Mouse (Mus musculus) kidney, embryonic 16.5 days (tissue): Measurements from ENCODE around the gene Mob1b. TPM values are rescaled to one million over a fixed set of nuclear protein-coding genes. Genes with fewer than 3 reads are reported as not detected.
A peak's percentile ranks its signal among the peaks of the same experiment; 100 is the strongest.

Source experiments
- ATAC-seq: fragments of 200-750 bp; cut with Nextera tagmentation; 2 replicates; pipeline ENCODE4 v1.8.0; 2017; ENCODE audit warnings: moderate TSS enrichment; ENCODE audit not compliant: low FRiP score, low TSS enrichment
- H3K27ac ChIP-seq: fragments of 300-500 bp; sonication (generic); 2 replicates; pipeline ENCODE4 v1.5.1; 2014; ENCODE audit warnings: low read length
- H3K27me3 ChIP-seq: fragments of 300-500 bp; sonication (generic); 2 replicates; pipeline ENCODE4 v1.6.1; 2014; ENCODE audit warnings: low read length, control low read depth, mixed read lengths; ENCODE audit not compliant: insufficient read depth
- H3K36me3 ChIP-seq: fragments of 300-500 bp; sonication (generic); 2 replicates; pipeline ENCODE4 v1.6.1; 2014; ENCODE audit warnings: low read length, control low read depth, mixed read lengths; ENCODE audit not compliant: insufficient read depth
- H3K4me1 ChIP-seq: fragments of 300-500 bp; sonication (generic); 2 replicates; pipeline ENCODE4 v1.6.1; 2014; ENCODE audit warnings: low read length, control low read depth, mixed read lengths; ENCODE audit not compliant: insufficient read depth
- H3K4me2 ChIP-seq: fragments of 300-500 bp; sonication (generic); replicated peaks from 2 replicates; pipeline ENCODE4 v1.6.1; 2014; ENCODE audit warnings: low read depth, low read length
- H3K4me3 ChIP-seq: fragments of 300-500 bp; sonication (generic); 2 replicates; pipeline ENCODE4 v1.5.1; 2014; ENCODE audit warnings: mild to moderate bottlenecking, low read length
- H3K9ac ChIP-seq: fragments of 300-500 bp; sonication (generic); replicated peaks from 2 replicates; pipeline ENCODE4 v1.6.1; 2014; ENCODE audit warnings: low read length
- H3K9me3 ChIP-seq: fragments of 300-500 bp; sonication (generic); 2 replicates; pipeline ENCODE4 v1.6.1; 2016; ENCODE audit warnings: low read length, control low read depth
- WGBS: fragments of 180-500 bp; shearing (Covaris S2); extraction: QIAGEN DNeasy Blood & Tissue Kit; methylation state at CpG from one replicate; pipeline ENCODE4 v1.1.7; 2014; 5-methylcytosine and 5-hydroxymethylcytosine counted together
- polyA plus RNA-seq: library from polyadenylated mRNA; unstranded; fragments of >200 nt; fragmentation: Nextera tagmentation; extraction: Ambion mirVana; gene quantifications from 2 replicates; pipeline ENCODE4 v1.2.1, GENCODE M21; 2015

Mob1b gene
- polyA plus RNA-seq, 1 experiment from 2014 or later: 10.3 TPM

- Histone ChIP-seq H3K9me3 (no peaks in the 10 kb centered on the region), H3K4me3 (peak overlapping the region; percentile 87), H3K27me3 (no peaks in the 10 kb centered on the region), H3K4me1 (peaks cover 14% of the 10 kb centered on the region; the same call in 1 of the 2 replicates), H3K4me2 (peak overlapping the region; percentile 72), H3K27ac (no peak overlapping the region), H3K36me3 (peaks cover 3% of the 10 kb centered on the region; the same call in 1 of the 2 replicates), H3K9ac (peak overlapping the region; percentile 91; the same call in 1 of the 2 replicates)
- ATAC-seq: no peak
- WGBS: 55% methylated on average over 6 of the region's 6 CpGs
These were observed 45.5 kb downstream of the Mob1b start for GRCm38 (mm10) chr5:88766121-88766520.

GRCm38 (mm10) chr5:88766863-88767262 is 46.2 kb downstream of the Mob1b start:
- H3K9ac ChIP-seq: no peak overlapping the region
- no peak overlapping the region for H3K4me2 ChIP-seq
- H3K9me3 ChIP-seq: no peaks in the 10 kb centered on the region
- H3K27me3 ChIP-seq: no peaks in the 10 kb centered on the region
- ATAC-seq: no peak
- H3K27ac ChIP-seq: no peak overlapping the region
- H3K4me1 ChIP-seq: peaks cover 14% of the 10 kb centered on the region; the same call in 1 of the 2 replicates
- WGBS: 92% methylated on average over 5 of the region's 5 CpGs
- H3K4me3 ChIP-seq: no peak overlapping the region
- peaks cover 3% of the 10 kb centered on the region; the same call in 1 of the 2 replicates for H3K36me3 ChIP-seq

GRCm38 (mm10) chr5:88768201-88768600 is 47.5 kb downstream of the Mob1b start:
- Histone ChIP-seq H3K9ac (no peak overlapping the region), H3K36me3 (peaks cover 5% of the 10 kb centered on the region; the same call in 1 of the 2 replicates), H3K4me2 (no peak overlapping the region), H3K27me3 (no peaks in the 10 kb centered on the region), H3K4me1 (peaks cover 14% of the 10 kb centered on the region; the same call in 1 of the 2 replicates), H3K27ac (no peak overlapping the region), H3K9me3 (no peaks in the 10 kb centered on the region), H3K4me3 (no peak overlapping the region)
- no peak for ATAC-seq
- 88% methylated on average over 6 of the region's 6 CpGs for WGBS

- 77% methylated on average over 7 of the region's 7 CpGs for WGBS
- no peak overlapping the region for H3K4me2 ChIP-seq
These were observed 61.6 kb downstream of the Mob1b start for GRCm38 (mm10) chr5:88782072-88782765.

GRCm38 (mm10) chr5:88785059-88785458 is 64.4 kb downstream of the Mob1b start:
- WGBS: 85% methylated on average over 1 of the region's 1 CpGs
- no peaks in the 10 kb centered on the region for H3K4me1 ChIP-seq
- no peak overlapping the region for H3K9ac ChIP-seq
- H3K4me3 ChIP-seq: no peak overlapping the region
- no peak for ATAC-seq
- no peak overlapping the region for H3K27ac ChIP-seq
- H3K27me3 ChIP-seq: no peaks in the 10 kb centered on the region
- peaks cover 23% of the 10 kb centered on the region for H3K36me3 ChIP-seq
- H3K9me3 ChIP-seq: no peaks in the 10 kb centered on the region
- no peak overlapping the region for H3K4me2 ChIP-seq

More at GRCm38 (mm10) chr5:88782072-88782765, 61.6 kb downstream of the Mob1b start:
- no peak overlapping the region for H3K9ac ChIP-seq
- no peaks in the 10 kb centered on the region for H3K27me3 ChIP-seq
- H3K27ac ChIP-seq: no peak overlapping the region
- no peak for ATAC-seq
- no peaks in the 10 kb centered on the region for H3K4me1 ChIP-seq
- peaks cover 27% of the 10 kb centered on the region for H3K36me3 ChIP-seq
- H3K9me3 ChIP-seq: no peaks in the 10 kb centered on the region
- H3K4me3 ChIP-seq: no peak overlapping the region

- no peaks in the 10 kb centered on the region for H3K27me3 ChIP-seq
- no peak overlapping the region for H3K27ac ChIP-seq
- H3K4me3 ChIP-seq: no peak overlapping the region
- H3K9me3 ChIP-seq: no peaks in the 10 kb centered on the region
- H3K4me2 ChIP-seq: no peak overlapping the region
- no peaks in the 10 kb centered on the region for H3K4me1 ChIP-seq
- ATAC-seq: no peak
- H3K9ac ChIP-seq: no peak overlapping the region
- no peaks in the 10 kb centered on the region for H3K36me3 ChIP-seq
- WGBS: 44% methylated on average over 9 of the region's 9 CpGs
These were observed 70.0 kb downstream of the Mob1b start for GRCm38 (mm10) chr5:88790675-88791074.

- no peaks in the 10 kb centered on the region for H3K9me3 ChIP-seq
- no peak overlapping the region for H3K4me2 ChIP-seq
- ATAC-seq: peak; percentile 58; the same call in 1 of the 2 replicates
- no peaks in the 10 kb centered on the region for H3K36me3 ChIP-seq
- no peak overlapping the region for H3K27ac ChIP-seq
- no peak overlapping the region for H3K4me3 ChIP-seq
- 38% methylated on average over 10 of the region's 10 CpGs for WGBS
- H3K9ac ChIP-seq: no peak overlapping the region
- peaks cover 8% of the 10 kb centered on the region for H3K4me1 ChIP-seq
- H3K27me3 ChIP-seq: no peaks in the 10 kb centered on the region
These were observed 70.9 kb downstream of the Mob1b start for GRCm38 (mm10) chr5:88791256-88792245.

GRCm38 (mm10) chr5:88793676-88794075 is 73.0 kb downstream of the Mob1b start:
- H3K9ac ChIP-seq: no peak overlapping the region
- no peaks in the 10 kb centered on the region for H3K36me3 ChIP-seq
- WGBS: 88% methylated on average over 3 of the region's 3 CpGs
- no peak overlapping the region for H3K27ac ChIP-seq
- no peak for ATAC-seq
- H3K4me2 ChIP-seq: no peak overlapping the region
- no peak overlapping the region for H3K4me3 ChIP-seq
- no peaks in the 10 kb centered on the region for H3K27me3 ChIP-seq
- H3K4me1 ChIP-seq: peaks cover 15% of the 10 kb centered on the region
- no peaks in the 10 kb centered on the region for H3K9me3 ChIP-seq

GRCm38 (mm10) chr5:88795910-88796584 is 75.4 kb downstream of the Mob1b start:
- H3K27ac ChIP-seq: peak overlapping the region; percentile 66
- 24% methylated on average over 9 of the region's 9 CpGs for WGBS

More at GRCm38 (mm10) chr5:88795910-88796584, 75.4 kb downstream of the Mob1b start:
- ATAC-seq: peak; percentile 68; the same call in 1 of the 2 replicates
- H3K27me3 ChIP-seq: no peaks in the 10 kb centered on the region
- peak overlapping the region; percentile 20 for H3K4me3 ChIP-seq
- H3K36me3 ChIP-seq: no peaks in the 10 kb centered on the region
- H3K4me1 ChIP-seq: peaks cover 15% of the 10 kb centered on the region
- H3K9ac ChIP-seq: 0 out of 2 replicates have a peak overlapping the region, but pooled peaks have one; percentile 16
- H3K4me2 ChIP-seq: peak overlapping the region; percentile 47
- no peaks in the 10 kb centered on the region for H3K9me3 ChIP-seq
